Mouse (Mus musculus) inflammation-experienced regulatory T-cells, adult 6 months (primary cell): Measurements from ENCODE around the gene Stip1. TPM values are rescaled to one million over a fixed set of nuclear protein-coding genes. Genes with fewer than 3 reads are reported as not detected.
"Not testable (repeated sequence)": the region's sequence is repeated elsewhere in the genome, so short reads cannot be mapped to it uniquely, and the experiment has no call there.

Experiments
- ATAC-seq: one replicate; pipeline ENCODE4 v1.8.0; 2017
- polyA plus RNA-seq, 3 experiments: library from polyadenylated mRNA; unstranded; fragments of 100-300 nt; shearing (Covaris generic); gene quantifications; one replicate each; pipeline ENCODE4 v1.2.1; 2017

Gene Stip1
- polyA plus RNA-seq, 3 experiments from 2014 or later: 104 to 160 (median 120) TPM

DNA sequence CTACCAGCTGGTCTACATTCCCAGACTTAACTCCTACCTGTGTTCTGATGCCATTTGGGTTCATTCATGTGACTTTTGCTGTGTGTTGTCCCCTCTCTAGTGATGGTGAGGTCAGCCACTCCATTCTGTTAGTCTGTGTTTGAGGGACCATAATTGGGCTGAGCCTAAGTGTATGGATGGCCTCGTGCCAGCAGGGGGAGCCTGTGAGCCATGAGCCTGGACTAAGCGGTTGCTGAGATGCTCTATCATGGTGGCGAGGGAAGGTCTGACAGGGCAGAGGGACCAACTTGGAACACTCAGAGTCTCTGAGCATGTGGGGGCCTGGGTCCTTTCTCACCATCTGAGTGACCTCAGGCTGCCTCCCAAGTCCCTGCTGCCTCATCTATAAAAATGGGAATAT lies 24.8 kb upstream of the Stip1 start:
- peak; percentile 79 for ATAC-seq

DNA sequence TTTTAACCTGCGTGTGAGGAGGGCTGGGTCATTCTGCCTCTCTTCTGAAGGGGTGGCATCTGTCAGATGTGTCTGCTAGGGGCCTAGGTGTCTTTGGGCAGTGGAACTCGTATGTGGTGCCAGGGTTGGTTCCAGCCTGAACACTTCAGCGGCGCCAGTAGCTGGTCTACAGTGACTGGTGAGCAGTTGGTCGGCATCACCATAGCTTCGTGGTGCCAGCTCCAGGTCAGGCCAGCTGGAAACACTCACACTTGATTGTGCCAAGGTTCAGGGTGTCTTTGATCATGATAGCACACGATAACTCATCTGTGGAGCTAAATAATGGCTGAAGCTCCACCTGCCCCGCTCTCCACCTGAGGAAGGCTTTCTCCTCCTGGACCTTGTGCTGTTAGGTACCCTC lies 23.1 kb upstream of the Stip1 start:
- no peak for ATAC-seq

DNA sequence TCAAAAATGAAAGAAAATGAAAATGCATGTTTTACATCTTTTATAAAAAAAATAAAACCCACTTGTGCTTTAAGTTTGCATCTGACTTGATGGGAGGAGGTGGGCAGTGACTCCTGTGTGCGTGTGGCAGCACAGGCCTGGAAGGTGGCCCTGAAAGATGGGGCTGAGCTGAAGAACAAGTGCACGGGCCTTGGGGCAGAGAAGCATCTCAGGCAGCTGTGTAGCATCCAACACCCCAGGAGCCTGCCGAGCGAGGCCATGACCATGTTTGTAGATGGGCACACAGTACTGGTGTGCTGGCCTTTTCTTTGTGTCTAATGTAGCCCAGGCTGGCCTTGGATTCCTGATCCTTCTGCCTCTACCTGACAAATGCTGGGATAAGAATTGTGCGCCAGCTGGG lies 22.3 kb upstream of the Stip1 start:
- no peak for ATAC-seq

DNA sequence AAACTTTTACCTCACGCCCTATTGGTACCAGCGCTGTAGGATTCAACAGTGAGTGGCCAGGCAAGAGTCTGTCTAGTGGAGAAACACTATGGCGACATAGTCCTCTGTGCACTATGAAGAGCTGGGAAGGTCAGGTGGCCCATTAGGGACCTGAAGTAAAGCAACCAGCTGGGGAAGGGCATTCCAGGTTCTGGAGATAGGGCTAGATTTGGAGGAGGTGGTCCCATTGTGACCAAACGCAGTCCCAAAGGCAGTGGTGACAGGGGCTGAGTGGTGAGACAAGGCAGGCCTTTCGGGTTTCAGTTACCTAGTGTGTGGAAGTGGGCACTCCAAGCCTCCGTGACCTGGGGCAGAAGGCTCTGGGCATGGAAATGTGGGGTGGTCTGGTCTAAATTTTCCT lies 18.8 kb upstream of the Stip1 start:
- no peak for ATAC-seq

DNA sequence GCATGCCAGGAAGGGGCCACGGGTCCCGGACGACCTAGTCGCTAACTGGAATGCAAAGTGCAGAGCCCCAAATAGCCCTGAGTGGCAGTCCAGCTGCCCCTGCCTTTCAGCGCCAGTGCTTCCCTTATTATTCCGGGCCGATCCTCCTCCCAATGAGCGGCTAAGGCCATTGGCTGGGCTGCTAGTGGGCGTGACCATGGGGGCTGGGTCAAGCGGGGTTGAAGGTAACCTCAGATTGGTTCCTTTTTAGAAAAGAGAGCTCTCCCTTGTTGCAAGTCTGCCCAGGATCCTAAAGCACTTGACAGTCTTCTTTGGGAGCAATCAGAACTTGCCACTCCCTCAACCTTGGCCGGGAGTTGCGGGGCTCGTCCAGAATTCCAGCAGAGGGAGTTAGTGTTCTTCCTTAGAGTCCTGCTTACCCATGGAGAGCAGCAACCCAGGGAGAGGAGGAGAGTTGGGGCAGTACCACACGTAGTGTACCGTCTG lies 18.0 kb upstream of the Stip1 start:
- ATAC-seq: peak; percentile 58

DNA sequence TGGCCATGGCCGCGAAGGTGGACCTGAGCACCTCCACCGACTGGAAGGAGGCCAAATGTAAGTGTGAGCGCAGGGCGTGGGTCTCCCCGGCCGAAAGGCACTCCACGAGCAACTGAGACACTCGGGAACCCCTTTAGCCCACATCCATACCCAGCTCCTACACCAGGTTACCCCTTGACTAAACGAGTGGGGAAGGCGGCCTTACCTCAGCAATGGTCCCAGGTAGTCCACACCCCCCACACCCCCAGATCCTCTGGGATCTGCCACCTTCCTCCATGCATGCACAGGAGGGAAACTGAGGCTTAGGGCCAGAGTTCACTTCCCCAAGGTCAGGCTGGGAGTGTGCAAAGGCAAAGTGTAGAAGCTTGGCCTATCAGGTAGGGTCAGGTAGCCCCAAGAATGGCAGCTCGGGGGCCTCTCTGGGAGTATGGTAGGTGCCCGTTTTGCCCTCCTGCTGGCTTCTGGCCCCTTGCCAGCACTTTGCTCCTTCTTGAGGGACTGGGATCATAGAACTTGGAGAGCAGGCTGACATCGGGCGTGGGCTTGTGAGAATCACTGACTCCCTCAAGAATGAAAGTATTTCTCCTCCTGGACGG lies 17.5 kb upstream of the Stip1 start:
- ATAC-seq: no peak

DNA sequence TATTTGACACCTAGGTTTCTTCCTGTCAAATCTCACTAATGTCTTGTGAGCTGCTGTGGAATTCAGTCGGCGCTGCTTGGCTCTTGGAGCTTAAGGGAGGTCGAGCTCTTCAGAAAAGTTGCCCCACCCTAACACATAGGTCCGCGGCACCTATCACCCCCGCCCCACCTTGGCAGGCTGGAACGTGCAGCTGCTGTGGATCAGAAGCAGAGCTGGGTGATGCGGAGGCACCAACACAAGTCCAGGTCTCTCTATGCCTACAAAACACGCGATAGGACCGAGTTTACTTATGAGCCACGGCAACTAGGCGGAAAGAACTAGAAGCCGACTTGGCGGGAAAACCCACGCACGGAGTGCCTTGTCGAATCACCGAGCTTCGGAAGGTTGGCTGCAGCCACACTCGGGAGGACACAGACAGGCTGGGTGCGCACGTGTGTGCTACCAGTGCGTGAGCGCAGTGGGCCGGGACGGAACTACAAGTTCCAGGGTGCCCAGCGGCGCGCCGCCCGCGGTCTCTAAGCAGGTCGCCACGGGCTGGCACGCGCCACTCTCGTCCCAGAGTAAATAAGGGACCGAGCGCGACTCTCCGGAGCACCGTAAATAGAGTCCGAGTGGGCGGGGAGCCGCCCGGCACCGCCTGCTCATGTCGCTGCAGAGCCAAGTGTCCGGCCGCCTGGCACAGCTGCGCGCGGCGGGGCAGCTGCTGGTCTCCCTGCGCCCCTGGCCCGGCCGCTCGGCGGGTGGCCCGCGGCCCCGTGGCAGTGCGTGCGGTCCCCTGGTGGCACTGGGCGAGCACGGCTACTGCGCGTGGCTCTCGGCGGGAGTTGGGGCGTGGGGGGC lies 16.7 kb upstream of the Stip1 start, which contains the start of gene Macrod1:
TSS of gene Macrod1 (plus strand) at position 563 of the 840 bp plus-strand sequence.
- peak; percentile 87 for ATAC-seq

DNA sequence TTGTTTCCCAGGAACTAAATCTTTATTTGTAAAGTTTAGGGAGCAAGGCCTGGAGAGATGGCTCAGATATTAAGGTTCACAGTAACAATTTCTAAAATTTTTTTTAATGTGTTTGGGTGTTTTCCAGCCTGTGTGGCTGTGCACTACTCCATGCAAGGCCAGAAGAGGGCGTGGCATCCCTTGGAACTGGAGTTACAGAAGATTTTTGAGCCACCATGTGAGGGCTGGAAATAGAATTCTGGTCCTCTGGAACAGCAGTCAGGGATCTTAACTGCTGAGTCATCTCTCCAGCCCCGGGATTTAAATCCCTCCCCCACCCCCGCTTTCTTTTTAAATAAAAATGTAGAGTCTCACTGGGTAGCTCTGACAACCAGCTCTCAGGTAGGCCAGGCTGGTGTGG lies 15.4 kb upstream of the Stip1 start:
- no peak for ATAC-seq

DNA sequence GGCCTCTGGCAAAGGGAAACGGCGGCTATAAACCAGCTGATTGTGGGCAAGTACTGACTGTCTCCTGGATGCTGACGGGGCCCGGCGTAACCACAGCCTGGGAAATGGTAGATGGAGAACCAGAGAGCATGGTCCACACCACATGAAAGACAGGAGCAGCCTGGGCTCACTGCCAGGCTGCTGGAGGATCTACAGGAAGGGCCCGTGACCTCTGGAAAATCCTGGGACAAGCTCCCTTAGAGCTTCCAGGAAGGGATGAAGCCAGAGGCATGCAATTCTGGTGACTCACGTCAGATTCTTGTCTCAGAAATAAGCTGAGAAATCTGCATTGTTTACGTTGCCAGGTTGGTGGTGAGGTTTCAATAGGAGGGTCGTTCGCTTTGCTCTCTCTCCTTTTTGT lies 15.0 kb upstream of the Stip1 start:
- ATAC-seq: no peak

DNA sequence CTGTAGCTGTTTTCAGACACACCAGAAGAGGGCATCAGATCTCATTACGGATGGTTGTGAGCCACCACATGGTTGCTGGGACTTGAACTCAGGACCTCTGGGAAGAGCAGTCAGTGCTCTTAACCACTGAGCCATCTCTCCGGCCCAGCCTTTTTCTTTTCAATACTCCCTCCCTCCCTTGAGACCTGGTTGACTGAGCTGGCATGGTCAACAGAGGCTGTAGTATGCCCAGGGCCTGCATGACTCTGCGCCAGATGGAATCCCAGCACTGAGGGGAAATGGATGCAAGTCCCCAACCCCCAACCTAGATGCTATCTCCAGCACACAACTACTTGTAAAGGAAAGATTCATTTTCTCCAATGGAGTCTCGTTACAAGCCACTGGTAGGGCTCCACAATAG lies 13.6 kb upstream of the Stip1 start:
- ATAC-seq: not testable (repeated sequence)

DNA sequence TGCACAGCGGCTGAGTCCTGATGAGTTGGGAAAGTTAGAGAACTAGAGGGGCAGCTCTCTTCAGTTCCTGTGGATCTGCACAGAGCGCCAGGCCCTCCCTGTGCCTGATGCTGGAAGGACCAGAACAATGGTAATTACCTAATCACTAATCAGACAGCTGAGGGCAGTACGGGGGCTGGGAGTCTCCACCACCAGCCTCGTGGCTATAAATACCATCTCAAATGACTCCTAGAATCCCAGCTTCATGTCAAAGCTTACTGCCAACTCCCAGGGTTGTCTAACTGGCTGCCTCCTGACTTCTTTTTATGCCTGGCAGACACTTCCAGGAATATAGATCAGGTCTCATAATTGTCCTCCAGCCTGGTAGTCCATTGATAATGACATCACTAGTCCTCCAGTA lies 4.9 kb upstream of the Stip1 start:
- ATAC-seq: no peak

DNA sequence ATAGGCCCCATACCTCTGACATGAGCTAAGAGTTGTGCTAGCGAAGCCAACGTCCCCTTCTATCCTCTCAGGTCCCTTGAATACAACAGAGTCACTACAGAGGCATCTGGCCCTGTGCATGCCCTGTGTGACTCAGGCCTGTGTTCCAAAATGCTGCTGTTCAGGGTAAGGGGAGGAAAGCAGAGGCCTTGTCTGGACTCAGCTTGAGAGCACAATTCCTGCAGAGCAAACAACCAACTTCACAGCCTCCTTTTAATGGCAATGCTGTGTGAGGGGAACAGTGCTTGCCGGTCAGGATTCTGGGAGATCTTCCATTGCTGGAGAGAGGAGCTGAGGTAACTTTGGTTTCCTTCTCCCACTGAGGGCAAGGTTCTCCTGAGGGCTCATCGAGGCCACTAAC lies 4.5 kb upstream of the Stip1 start:
- no peak for ATAC-seq

DNA sequence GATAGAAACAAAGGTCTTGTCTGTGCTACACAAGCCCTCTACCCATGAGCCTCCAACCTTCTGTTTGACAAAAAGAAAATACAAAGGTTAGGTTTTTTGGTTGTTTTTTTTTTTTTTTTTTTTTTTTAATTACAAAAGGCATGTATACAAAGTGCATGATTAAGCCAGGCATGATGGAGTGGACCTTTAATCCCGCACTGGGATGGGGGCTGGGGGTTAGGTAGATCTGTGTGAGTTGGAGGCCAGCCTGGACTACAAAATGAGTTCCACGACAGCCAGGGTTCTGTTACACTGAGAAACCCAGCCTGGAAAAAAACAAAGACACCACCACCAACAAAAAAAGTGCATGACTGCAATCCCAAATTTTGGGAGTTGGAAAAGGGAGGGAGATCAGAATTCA lies 1.4 kb upstream of the Stip1 start:
- no peak for ATAC-seq

DNA sequence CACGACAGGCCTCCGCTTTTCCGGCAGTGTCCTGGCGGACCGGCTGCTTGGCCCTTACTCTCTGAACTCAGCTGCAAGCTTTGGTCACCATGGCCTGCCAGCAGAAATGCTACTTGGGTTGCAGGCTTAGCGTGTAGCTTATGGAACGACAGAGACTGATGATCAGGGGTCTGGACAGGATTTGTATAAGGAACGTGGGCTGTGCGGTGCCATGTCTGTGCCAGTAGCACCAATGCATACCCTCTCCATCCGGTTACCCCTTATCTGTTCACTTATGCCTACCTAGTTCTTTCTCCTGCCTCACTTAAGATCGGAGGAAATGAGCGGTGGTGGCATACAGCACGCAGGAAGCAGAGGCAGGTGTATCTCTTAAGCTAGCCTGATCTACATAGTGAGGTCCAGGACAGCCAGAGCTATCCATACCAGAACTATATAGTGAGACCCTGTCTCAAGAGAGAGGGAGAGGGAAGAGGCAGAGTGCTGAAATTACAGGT lies 917 bp upstream of the Stip1 start:
- ATAC-seq: no peak

DNA sequence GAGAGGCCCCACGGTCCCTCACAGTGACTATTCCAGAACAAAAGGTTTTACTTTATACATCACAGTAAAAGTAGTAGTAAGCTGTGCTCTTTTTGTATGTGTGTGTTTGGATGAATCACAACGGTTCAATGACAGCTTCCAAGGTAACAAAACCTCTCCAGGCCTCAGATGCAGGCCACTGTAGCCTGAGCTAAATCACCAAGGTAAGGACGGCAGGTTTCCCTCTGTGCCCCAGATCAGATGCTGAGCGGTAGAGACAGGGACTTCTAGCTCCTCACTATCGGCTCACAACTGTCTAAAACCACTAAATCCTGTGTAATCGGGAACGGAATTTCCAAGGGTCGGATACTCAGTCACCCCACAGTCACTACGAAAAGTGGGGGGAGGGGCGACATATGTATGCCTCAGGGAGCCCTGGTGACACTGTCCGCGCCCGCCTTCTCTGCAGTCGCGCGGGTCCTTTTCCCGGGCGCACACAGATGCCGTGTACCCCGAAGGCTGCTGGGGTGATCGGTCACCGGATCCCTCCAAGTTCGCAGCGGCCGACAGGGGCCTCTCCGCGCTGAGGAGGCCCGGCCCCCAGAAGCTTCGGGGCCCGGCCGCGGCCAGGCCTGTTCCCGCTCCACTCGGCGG lies 563 bp downstream of the Stip1 start:
- ATAC-seq: no peak

DNA sequence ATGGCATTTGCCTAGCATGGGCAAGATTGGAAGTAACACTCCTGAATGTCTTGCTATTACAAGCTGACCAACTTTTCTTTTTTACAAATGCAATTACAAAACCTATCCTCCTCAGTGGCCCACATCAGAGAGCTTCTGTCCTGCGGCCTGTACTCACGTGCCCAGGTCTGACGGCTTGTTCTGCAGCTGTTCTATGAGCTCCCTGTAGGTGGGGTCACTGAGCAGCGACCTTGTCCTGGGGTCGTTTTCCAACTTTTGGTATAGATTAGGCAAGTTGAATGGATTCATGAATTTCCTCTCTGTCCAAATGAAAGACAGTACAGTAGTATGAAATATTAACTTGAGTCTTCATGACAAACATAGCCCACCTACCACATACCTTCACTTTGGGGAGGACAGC lies 5.8 kb downstream of the Stip1 start:
- ATAC-seq: no peak

DNA sequence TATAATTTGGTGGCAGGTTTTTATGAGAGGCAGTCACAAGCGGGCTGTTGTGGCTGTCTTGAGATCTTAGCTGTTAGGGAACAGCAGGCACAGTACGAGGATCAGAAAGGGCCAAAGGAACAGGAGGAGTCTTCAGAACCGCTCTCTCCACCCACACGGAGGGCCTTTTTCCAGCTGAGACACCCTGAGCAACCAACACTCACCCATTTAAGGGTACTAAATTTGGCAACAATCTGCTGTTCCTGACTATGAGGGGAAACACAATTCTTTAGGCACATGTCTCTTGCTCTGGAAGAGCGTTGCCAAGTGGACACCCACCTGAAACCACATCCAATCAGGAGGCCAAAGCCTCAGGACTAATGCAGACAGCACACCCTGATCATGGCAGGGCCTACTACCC lies 10.2 kb downstream of the Stip1 start:
- no peak for ATAC-seq

DNA sequence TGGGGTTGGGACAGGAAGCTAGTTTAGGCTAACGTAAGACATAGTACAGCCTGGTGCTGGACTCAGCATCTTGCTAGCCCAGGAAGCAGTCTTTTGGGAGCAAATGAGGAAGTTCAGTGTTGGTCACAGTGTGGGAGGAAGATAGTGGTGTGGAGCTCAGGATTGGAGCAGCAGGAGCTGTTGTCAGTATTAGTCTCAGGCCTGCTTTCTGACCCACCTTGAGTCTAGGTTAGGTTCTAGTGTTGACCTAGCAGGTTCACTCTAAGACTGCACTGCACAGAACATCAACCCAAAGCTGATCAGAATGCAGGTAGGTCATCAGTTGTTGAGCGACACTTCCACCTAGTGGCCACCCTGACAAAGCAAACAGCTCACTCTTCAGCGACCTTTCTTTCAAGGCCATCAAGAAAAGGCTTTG lies 19.5 kb downstream of the Stip1 start:
- ATAC-seq: peak; percentile 43

DNA sequence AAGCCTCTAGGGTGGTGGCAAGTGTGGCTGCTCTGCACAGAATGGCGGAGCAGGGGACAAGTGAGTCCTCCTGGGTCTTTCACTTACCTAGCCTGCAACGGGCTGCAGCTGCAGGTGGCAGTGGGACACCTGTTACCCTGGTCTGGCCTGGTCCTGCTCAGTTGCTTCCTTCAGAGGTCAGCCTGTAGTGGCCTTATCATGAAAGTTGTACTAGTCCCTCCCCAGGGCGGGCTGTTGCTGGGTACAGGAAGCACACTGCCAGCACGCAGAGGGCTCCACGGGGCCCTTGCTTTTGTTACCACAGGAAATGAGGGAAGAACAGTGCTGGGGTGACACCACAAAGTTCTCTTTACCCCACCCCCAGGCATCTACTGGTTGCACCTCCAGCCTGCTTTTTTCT lies 20.6 kb downstream of the Stip1 start, which contains the start of gene Fermt3:
TSS of gene Fermt3 (minus strand) at position 279 of the 400 bp plus-strand sequence.
- peak; percentile 81 for ATAC-seq

DNA sequence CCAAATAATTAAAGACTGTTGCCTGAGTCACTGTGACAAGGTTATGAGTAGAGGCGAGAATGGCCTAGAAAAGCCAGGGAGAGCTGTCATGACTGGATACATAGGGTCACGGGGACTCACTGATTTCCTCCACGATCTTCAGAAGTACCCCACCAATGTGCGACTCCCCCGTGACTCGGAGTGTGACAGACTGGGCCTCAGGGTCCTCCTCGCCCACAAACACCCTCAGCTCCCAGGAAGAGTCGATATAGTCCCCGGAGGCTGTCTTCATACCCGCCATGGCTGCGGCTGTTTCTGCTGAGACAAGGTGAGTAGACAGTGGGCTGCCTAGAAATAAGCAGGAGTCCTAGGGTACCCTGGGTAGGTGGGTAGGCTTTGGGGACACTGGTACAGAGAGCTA lies 21.2 kb downstream of the Stip1 start:
- no peak for ATAC-seq

DNA sequence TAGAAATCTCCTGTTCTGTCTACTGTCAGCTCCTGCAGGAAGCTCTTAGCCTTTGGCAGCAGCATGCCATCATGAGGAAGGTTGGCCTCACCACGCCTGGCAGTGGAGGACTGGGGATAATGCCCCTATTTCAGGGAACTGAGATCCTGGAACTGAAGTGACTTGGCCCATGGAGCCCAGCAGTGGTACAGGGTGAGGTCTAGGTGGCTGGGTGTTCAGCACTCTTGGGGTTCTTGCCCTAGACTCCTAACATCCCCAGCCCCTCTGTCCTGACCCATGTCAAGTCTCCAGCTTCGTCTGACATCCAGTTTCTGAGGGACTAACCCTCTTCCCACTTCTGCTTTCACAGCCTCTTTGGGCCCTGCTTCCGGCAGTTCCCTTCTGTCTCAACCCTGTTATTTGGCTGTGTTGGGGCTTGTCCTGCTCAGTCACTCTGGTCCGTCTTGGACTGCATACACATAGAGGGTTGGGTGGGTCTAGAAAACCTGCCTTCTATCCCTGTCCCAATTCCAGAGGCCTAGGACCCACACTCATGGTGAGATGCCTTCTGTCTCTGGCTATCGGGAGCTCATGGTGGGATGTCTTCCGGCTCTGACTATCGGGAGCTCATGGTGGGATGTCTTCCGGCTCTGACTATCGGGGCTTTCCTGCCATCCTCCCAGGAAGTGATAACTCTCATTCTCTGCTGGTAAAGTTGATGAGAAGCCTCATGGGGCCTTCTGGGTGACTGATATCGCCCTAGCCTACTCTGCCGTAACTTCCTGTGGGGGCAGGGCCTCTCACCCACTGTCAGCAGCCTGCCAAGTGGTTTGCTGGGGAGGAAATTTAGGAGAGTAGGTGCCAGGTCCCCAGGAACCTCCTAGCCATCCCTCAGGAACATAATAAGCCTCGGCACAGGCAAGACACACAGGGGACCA lies 22.0 kb downstream of the Stip1 start:
- peak; percentile 74 for ATAC-seq

DNA sequence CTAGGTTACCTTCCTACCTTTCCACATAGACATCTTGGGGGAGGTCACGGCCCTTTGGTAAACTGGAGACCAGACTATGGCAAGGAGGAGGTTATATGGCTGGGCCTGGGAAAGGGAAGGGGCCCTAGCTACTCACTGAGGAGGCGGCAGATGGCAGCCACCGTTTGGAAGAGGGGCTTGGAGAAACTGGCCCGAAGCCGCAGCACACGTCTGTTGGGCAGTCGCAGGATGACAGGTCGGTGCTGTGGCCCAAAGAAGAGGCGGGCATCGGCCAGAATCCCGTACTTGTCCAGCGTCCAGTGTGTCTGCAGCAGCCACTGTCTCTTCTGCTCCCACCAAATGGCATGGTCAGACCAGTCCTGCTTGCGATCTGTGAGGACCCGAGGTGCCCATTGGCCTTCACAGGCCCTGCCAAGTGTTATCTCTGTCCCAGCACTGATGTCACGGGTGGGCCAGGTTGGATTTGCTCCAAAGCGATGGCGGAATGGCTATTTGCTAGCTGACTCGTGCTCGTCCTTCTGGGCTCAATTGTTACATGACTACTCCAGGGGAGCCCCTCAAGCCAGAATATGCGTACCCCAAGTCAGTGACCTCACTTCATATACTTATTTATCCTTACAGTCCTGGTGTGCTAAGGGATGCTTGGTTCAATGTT lies 25.2 kb downstream of the Stip1 start:
- ATAC-seq: no peak
